Mouse (Mus musculus): ENCODE measurements around the gene C130060K24Rik.

The C130060K24Rik gene

DNA sequence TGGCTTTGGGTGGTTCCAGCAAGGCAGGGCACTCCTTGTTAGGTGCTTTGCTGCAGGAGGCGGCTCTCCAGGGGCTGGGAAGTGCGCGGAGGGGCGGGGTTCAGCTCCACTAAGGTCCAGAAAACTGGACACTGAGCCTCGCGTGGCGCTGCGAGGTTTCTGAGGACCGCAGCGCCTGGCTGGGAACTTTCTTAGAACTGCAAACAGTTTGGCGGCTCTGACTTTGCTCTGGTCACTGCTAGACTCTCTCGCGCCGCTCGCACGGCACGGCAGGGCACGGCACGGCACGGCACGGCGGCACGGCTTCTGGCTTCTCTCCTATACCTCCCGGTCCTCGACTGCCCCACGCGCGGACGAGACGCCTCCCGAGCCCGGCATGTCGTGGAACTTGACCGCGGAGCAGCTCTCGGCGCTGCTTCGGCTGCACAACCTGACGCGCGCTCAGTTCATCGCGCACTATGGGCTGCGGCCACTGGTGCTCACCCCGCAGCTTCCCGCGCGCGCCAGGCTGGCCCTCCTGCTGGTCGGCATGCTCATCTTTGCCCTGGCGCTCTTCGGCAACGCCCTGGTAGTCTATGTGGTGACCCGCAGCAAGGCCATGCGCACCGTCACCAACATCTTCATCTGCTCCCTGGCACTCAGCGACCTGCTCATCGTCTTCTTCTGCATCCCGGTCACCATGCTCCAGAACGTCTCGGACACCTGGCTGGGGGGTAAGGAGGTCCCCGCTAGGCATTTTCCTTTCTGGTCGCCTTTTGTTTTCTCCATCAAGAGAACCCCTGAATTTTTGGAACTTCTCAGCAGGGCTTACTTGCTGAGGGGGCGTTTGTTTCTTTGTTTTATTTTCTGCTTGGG lies at the start of gene C130060K24Rik:
C130060K24Rik (plus strand) TSS at position 188 of the 855 bp plus-strand sequence.
- DNase-seq (ENCODE audit: low read depth, low spot score): no peak

DNA sequence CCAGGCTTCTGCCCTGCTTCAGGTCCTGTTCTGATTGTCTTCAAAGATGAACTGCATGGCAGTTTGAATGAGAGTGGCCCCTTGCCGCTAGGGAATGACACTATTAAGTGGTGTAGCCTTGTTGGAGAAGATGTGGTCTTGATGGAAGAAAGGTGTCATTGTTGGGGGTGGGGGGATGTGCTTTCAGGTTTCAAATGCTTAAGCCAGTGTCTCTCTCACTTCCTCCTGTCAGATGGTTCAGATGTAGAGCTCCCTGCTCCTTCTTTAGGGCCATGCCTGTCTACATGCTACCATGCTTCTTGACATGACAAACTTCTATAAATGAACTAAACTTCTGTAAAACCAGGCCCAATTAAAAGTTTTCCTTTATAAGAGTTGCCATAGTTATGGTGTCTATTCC lies 46.7 kb upstream of the C130060K24Rik start:
- DNase-seq (ENCODE audit: low read depth, low spot score): no peak

DNA sequence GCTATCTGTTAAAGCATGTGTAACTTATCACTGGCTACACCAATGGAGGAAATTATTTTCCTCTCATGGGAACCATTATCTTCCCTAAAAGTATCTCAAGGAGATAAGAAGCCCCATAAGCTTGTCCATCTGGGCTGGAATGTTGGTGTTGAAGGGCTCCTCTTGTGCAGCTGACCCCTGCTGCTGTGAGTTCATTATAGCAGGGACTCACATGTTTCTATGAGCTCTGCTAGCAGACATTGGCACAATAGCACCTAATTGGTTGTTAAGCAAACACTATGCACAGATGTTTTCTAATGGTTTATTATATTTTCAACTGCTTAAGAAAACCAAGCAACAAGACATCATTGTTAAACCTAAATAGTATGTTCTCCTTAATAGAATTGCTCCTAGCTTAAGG lies 41.5 kb upstream of the C130060K24Rik start:
- DNase-seq (ENCODE audit: low read depth, low spot score): no peak

DNA sequence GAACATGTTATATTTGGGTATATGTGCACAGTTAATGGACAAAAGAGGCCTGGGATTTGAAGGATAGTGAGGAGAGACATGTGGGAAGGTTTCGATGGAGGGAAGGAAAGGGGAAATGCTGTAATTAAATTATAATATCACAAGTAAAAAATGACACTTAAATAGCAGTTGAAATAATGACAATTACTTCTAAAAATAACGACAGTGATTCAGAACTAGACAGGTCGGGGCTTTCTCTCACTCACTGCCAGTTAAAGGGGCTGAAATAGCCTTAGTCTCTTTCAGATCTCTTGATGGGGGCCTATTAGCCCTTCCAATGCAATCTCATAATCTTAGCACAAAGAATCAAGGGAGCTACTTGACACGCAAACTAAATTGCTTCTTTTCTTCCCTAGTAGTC lies 39.5 kb upstream of the C130060K24Rik start:
- no peak for DNase-seq (ENCODE audit: low read depth, low spot score)

DNA sequence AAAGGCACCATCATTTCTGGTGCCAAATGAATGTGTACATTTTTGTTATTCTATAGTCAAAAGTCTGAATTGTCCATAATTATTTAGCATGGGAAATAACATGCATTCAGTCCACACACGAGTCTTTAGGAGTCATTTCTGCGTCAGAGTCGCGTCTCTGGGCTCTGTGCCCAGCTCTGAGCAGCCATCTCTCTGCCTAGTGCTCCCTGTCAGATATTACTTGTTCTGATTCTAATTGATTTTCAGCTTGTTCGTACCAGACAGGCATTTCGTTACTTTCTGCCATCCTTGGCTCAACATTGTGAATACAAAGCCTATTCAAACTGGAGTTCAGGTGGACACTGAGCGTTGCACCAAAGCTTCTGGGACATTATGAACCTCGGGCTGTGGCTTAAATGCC lies 33.2 kb upstream of the C130060K24Rik start:
- no peak for DNase-seq (ENCODE audit: low read depth, low spot score)

DNA sequence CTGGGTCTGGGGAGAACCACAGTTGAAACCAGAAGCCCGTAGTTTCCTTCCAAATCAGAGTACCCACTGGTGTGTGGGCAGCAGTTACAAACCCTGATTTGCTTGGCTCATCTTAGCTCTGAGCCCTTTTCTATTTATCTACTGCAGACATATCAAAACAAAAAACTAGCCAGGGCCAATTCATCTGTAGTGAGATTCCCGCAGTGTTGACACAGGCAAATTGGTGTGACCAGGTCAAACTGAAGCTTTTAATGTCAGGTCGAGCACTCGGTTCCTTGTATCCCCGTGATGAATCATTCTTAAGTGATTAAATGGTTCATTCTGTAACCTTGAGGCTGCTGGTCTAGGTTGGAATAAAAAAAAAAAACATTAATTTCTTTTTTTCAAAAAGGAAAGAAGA lies 32.6 kb upstream of the C130060K24Rik start:
- DNase-seq (ENCODE audit: low read depth, low spot score): no peak

DNA sequence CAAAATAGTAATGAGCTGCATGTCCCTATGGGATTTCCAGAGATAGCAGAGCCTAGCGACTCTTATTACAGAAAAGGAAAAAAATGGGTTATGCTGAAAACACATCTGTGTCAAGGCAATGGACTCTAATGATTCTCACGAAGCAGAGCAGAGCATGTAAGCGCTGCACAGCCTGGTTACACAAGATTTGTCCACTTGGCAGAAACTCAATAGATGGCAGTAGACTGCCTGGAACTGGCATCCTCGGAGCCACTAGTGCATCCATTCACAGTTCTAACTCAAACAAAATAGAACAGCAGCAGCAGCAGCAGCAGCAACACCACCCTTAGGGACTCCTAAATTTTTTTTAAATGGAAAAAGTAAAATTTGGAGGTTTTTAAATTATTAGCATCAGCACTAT lies 29.3 kb upstream of the C130060K24Rik start:
- DNase-seq (ENCODE audit: low read depth, low spot score): no peak

DNA sequence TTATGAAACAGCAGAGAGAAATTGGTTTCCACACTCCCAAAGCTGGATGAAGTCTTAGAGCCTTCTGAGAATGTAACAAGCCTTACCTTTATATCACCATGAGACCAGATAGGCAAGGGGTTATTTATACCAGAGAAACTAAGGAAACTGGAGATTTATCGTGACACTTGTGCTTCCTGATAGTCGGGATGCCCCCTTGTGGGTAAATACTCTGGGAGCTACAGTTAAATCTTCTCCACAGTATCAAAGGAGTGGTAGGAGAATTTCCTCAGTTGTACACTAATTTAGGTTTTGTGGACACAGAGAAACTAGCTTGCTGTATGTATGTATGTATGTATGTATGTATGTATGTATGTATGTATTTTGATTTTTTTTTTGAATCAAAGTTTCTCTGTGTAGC lies 5.0 kb upstream of the C130060K24Rik start:
- no peak for DNase-seq (ENCODE audit: low read depth, low spot score)

DNA sequence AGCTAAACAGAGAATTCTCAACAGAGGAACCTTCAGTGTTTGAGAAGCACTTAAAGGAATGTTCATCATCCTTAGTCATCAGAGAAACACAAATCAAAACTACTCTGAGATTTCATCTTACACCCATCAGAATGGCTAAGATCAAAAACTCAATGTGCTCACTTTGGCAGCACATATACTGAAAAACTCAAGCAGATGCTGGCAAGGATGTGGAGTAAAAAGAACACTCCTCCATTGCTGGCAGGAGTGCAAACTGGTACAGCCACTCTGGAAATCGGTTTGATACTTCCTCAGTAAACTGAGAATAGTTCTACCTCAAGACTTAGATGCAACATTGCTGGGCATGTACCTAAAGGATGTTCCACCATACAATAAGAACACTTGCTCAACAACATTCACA lies 41.0 kb downstream of the C130060K24Rik start:
- no peak for DNase-seq (ENCODE audit: low read depth, low spot score)

DNA sequence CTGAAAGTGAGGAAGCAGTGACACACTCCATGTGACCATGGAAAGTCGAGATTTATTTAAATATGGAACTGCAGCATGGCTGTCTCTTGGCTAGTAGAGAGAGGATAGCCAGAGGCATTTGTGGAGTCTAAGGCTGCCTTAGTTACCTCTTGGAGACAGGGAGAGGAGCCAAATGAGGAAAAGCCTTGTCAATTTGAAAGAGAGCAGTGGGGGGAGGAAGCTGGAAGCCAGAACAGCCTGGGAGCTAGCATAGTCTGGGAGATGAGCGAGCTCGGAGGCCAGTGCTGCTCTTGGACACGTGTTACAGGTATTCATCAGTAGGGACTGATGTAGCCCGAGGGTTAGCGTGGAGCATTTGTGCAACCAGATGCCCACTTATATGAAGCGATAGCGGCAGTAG lies 46.2 kb downstream of the C130060K24Rik start:
- no peak for DNase-seq (ENCODE audit: low read depth, low spot score)

DNA sequence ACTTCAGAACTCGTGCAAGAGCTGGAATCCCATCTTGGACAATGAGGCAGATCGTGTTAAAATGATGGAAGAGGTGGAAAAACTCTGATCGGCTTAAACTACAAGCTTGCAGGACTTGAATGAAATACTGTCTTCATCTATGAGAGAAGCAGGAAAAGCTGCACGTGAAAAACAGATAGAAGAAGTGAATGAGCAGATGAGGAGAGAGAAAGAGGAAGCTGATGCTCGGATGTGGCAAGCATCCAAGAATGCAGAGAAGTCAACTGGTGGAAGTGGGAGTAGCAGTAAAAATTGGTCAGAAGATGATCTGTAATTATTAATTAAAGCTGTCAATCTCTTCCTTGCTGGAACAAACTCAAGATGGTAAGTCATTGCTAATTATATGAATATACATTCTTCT lies 52.3 kb downstream of the C130060K24Rik start:
- no peak for DNase-seq (ENCODE audit: low read depth, low spot score)

DNA sequence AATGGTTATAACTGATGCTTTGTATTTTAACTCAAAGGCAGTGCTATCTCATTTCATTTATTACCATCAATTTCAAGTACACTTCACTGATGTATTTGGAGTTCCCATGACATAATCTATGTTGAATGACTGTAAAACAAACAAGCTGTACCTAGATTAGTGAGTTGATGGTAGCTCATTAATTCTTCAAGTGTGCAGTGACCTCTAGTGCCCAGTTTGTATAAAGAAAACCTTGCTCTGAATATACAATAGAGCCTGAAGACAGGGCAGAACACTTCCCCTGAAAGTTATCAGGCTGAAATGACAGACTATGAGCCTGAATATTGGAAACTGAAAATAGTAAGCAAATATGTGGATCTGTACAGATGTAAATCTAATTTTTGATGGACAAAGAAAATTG lies 72.6 kb downstream of the C130060K24Rik start:
- DNase-seq (ENCODE audit: low read depth, low spot score): peak; percentile 13

DNA sequence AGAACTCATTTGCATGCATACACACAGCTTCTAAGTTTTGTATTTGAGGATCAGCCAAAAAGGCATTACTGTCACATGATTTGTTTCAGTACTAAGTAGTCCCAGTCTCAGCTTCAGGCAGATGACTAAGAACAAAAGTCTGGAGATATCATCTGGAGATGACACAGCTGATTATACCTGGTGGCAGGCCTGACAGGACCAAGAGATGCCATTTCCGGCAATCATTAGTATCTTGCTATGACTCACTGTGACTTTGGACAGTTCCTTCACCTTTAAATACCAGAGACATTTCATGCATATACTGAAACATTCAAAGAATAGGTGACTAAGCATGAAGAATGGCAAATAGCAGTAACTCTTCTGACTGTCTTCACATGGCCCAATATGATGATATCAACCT lies 84.4 kb downstream of the C130060K24Rik start:
- no peak for DNase-seq (ENCODE audit: low read depth, low spot score)

DNA sequence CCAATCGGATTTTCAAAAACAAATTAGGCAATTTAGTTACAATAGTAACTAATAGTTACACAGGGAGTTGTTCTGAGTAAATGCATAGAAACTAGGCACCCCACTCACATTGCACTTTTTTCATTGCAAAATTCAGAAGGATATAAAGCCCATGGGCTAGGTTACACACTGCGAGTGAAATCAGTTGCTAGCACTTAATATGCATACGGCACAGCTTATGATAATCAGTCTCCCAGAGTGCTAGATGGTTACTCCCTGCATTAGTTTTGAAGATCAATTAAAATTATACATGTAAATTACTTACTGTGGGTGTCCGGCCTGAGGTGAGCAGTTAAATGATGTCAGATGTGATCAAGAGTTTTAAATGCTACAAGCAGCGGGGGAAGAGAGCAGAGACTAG lies 89.4 kb downstream of the C130060K24Rik start:
- no peak for DNase-seq (ENCODE audit: low read depth, low spot score)

DNA sequence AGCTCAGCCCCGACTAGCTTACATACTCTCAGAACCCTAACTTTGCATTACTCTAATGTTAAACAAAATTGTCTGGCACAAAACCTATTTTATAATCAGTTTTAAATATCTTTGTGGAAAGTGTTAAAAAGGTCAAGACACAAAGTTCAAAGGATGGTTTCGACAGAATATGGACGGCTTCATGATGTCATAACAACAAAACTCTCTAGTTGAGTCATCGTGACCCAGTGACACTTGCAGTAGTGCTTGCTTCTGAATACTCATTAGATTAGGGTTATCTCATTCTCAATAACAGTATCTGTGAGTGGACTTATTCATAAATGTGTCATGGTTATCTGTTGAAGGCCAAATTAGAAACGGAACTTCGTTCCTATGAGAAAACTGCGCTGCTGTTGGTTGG lies 91.5 kb downstream of the C130060K24Rik start:
- no peak for DNase-seq (ENCODE audit: low read depth, low spot score)

DNA sequence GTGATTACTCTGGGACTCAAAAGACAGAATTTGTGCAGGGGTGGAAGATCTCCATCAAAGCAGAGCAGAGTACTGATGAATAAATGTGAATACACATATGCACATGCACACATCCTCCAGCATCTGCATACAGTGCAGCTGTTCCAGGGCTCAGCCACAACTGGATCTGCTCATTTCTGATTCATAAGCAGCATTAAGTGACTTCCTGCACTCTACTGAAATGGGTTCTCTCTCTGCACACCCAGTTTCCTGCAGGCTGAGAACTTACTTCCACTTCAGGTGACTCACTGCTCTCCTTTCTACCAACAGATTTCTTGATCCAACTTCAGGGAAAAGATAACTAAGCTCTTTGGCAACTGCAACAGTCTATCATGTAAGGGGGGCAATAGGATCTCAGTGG lies 117.9 kb downstream of the C130060K24Rik start:
- DNase-seq (ENCODE audit: low read depth, low spot score): no peak

Measured in retina, postnatal 7 days (tissue).